Mouse (Mus musculus): ENCODE data around the gene Amigo3.

DNA sequence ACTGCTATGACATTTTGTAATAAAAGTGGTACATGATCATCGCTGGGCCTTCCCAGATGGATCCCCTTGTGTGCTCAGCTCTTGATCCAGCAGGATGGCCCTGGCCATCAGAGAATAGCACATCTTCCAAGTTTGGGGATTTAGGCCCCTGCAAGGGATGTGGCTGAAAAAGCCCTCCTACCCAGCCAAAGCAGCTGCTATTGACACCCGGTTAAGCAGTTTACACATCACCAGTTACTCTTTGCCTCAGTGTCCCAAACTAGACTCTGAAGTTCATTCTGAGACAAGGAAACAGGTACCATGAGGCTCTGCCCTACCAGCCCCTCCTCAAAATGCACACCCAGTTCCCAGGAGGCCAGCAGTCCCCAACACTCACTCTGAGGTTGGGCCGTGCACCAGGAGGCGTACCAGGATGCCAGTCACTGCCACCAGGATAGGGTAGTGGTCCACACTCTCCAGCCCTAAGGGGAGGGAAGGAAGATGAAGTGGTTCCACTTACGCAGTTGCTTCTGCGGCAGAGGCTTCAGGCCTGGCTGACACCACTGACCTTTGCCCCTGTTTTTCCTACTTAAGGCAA is 2.8 kb downstream of the Amigo3 start:
- TF ChIP-seq CTCF (IDR thresholded peaks at IDR 0.05; ENCODE audit: extremely low read depth, insufficient read depth, insufficient read length, insufficient replicate concordance), result no peak
- no peak for TF ChIP-seq POLR2A (IDR thresholded peaks at IDR 0.05; ENCODE audit: low read depth, low read length)

Measured in spleen, adult 2 months (tissue).